Mouse (Mus musculus): ENCODE data around the gene Gm21969. TPM values are rescaled to one million over a fixed set of nuclear protein-coding genes. Genes with fewer than 3 reads are reported as not detected.

Gene Gm21969
- total and polyA plus RNA-seq, 3 experiments, result 0.02 TPM; not detected in 2

DNA sequence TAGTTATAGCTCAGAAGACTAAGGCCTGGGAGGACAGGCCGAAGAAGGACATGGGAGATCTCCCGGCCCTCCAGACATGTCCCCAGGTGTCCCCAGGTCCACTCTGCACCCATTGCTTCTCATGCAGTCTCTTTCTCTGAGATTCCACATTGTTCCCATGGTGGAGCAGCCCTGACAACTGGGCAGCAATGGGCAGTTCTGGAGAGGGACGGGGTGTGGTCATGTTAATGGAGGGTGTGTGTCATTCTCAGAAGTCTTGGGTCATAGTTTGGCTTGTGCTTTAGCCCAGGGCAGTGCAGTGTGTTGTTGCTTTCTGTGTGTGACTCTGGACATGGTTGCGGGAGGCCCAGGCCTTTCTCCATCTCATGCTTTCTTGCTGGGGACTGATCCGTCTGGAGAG lies 3.7 kb downstream of the Gm21969 start:
- Histone ChIP-seq H3K27me3 (ENCODE audit: insufficient read depth, low read length) (peaks cover 37% of the 10 kb centered on the region), H3K4me3 (ENCODE audit: low read depth, low read length) (no peak overlapping the region), H3K36me3 (replicated peaks) (no peaks in the 10 kb centered on the region), H3K9me3 (replicated peaks) (no peaks in the 10 kb centered on the region), H3K4me1 (ENCODE audit: insufficient read depth, low read depth, low read length) (peaks cover 19% of the 10 kb centered on the region)
- ATAC-seq (ENCODE audit: extremely low read depth, insufficient number of reproducible peaks, low FRiP score, poor library complexity, severe bottlenecking) (no peak), DNase-seq (ENCODE audit: low spot score) (no peak)
- TF ChIP-seq POLR2AphosphoS5 (IDR thresholded peaks at IDR 0.05; ENCODE audit: insufficient replicate concordance, low read depth, low read length), result no peak
- no peak for TF ChIP-seq CTCF (IDR thresholded peaks at IDR 0.05; ENCODE audit: low read depth, low read length)
- no peak for TF ChIP-seq GATA1 (IDR thresholded peaks at IDR 0.05; ENCODE audit: borderline replicate concordance, low read length)
- no peak for TF ChIP-seq TAL1 (conservative IDR thresholded peaks at IDR 0.05; ENCODE audit: low read depth, low read length)
- TF ChIP-seq GATA2 (IDR thresholded peaks at IDR 0.05; ENCODE audit: borderline replicate concordance, low read depth, low read length), result no peak

DNA sequence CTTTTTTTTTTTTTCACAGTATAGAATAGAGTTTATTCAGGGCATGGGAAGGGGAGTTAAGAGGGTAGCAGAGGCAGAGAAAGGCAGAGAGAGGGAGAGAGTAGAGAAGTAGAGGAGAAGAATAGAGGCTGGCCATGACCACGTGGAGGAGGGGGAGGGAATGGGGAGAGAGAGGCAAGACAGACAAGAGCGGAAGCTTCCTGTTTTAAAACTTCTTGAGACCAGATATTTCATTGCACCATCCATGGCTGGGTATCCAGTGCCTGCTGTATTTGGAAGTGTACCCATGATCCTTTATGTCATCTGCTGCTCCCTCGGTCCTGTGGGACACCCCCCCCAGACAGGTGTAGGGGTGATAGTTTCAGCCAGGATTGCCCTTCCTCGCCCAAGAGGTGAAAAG lies 6.0 kb downstream of the Gm21969 start:
- H3K4me1 ChIP-seq (ENCODE audit: insufficient read depth, low read depth, low read length), result peaks cover 16% of the 10 kb centered on the region
- peaks cover 9% of the 10 kb centered on the region for H3K9me3 ChIP-seq (replicated peaks)
- no peak for DNase-seq (ENCODE audit: low spot score)
- no peak for TF ChIP-seq GATA2 (IDR thresholded peaks at IDR 0.05; ENCODE audit: borderline replicate concordance, low read depth, low read length)
- TF ChIP-seq POLR2AphosphoS5 (IDR thresholded peaks at IDR 0.05; ENCODE audit: insufficient replicate concordance, low read depth, low read length), result no peak
- TF ChIP-seq GATA1 (IDR thresholded peaks at IDR 0.05; ENCODE audit: borderline replicate concordance, low read length), result no peak
- no peak for TF ChIP-seq TAL1 (conservative IDR thresholded peaks at IDR 0.05; ENCODE audit: low read depth, low read length)
- TF ChIP-seq CTCF (IDR thresholded peaks at IDR 0.05; ENCODE audit: low read depth, low read length), result no peak
- H3K4me3 ChIP-seq (ENCODE audit: low read depth, low read length), result no peak overlapping the region
- H3K36me3 ChIP-seq (replicated peaks), result peaks cover 3% of the 10 kb centered on the region
- peaks cover 32% of the 10 kb centered on the region for H3K27me3 ChIP-seq (ENCODE audit: insufficient read depth, low read length)
- ATAC-seq (ENCODE audit: extremely low read depth, insufficient number of reproducible peaks, low FRiP score, poor library complexity, severe bottlenecking), result no peak

DNA sequence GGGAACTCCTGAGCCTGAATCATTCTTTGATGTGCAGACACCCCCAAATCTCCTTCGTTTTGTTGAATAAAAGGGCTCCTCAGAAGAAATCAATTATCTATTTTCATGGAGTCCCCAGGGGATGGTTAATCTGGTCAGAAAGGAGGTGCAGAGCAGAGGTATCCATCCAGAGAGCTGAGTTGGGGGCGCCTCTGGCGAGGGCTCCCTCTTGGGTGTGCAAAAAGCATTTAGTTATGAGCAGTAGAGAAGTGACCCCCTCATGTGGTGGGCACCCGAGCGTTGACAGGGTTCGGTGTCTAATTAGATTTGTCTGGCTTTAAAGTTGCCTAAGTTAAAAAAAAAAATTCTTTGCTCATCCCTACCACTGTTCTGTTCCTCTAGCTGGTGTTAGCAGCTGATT lies 8.0 kb downstream of the Gm21969 start:
- Histone ChIP-seq H3K4me1 (ENCODE audit: insufficient read depth, low read depth, low read length) (peaks cover 27% of the 10 kb centered on the region), H3K27me3 (ENCODE audit: insufficient read depth, low read length) (peaks cover 18% of the 10 kb centered on the region; the same call in 1 of the 2 replicates), H3K36me3 (replicated peaks) (peaks cover 9% of the 10 kb centered on the region), H3K9me3 (replicated peaks) (peaks cover 19% of the 10 kb centered on the region), H3K4me3 (ENCODE audit: low read depth, low read length) (no peak overlapping the region)
- no peak for DNase-seq (ENCODE audit: low spot score)
- TF ChIP-seq GATA1 (IDR thresholded peaks at IDR 0.05; ENCODE audit: borderline replicate concordance, low read length) (no peak), POLR2AphosphoS5 (IDR thresholded peaks at IDR 0.05; ENCODE audit: insufficient replicate concordance, low read depth, low read length) (no peak), GATA2 (IDR thresholded peaks at IDR 0.05; ENCODE audit: borderline replicate concordance, low read depth, low read length) (no peak), TAL1 (conservative IDR thresholded peaks at IDR 0.05; ENCODE audit: low read depth, low read length) (no peak), CTCF (IDR thresholded peaks at IDR 0.05; ENCODE audit: low read depth, low read length) (no peak)
- no peak for ATAC-seq (ENCODE audit: extremely low read depth, insufficient number of reproducible peaks, low FRiP score, poor library complexity, severe bottlenecking)

DNA sequence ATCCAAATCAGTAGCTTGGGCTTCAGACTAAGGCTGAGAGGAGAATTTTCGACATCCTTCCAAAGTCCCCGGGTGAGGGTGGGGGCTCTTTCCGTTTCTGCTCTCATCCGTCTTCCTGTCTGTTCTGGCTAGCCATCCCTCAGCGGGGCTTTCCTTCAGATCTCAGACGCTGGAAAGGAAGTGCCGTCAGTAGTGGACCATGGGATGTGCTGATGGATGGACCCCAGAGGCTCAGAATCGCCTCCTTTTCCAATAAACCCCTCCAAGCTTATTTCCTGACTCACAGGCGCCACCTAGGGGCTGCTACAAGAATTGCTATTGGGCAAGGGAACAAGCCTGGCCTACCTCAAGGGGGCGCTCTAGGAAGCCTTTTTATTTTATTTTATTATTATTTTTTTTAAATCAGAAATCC lies 8.6 kb downstream of the Gm21969 start:
- H3K36me3 ChIP-seq (replicated peaks), result peaks cover 9% of the 10 kb centered on the region
- ATAC-seq (ENCODE audit: extremely low read depth, insufficient number of reproducible peaks, low FRiP score, poor library complexity, severe bottlenecking), result no peak
- H3K4me1 ChIP-seq (ENCODE audit: insufficient read depth, low read depth, low read length), result peaks cover 33% of the 10 kb centered on the region

GRCm38 (mm10) chr4:139614524-139615260 lies 11.7 kb downstream of the Gm21969 start:
- H3K9me3 ChIP-seq (replicated peaks), result peaks cover 19% of the 10 kb centered on the region
- ATAC-seq (ENCODE audit: extremely low read depth, insufficient number of reproducible peaks, low FRiP score, poor library complexity, severe bottlenecking), result no peak
- peaks cover 38% of the 10 kb centered on the region for H3K4me1 ChIP-seq (ENCODE audit: insufficient read depth, low read depth, low read length)
- H3K4me3 ChIP-seq (ENCODE audit: low read depth, low read length), result no peak overlapping the region; the same call in 1 of the 2 replicates
- H3K36me3 ChIP-seq (replicated peaks), result peaks cover 9% of the 10 kb centered on the region
- no peak for DNase-seq (ENCODE audit: low spot score)
- TF ChIP-seq CTCF (IDR thresholded peaks at IDR 0.05; ENCODE audit: low read depth, low read length) (no peak), POLR2AphosphoS5 (IDR thresholded peaks at IDR 0.05; ENCODE audit: insufficient replicate concordance, low read depth, low read length) (no peak), GATA1 (IDR thresholded peaks at IDR 0.05; ENCODE audit: borderline replicate concordance, low read length) (no peak), GATA2 (IDR thresholded peaks at IDR 0.05; ENCODE audit: borderline replicate concordance, low read depth, low read length) (no peak), TAL1 (conservative IDR thresholded peaks at IDR 0.05; ENCODE audit: low read depth, low read length) (no peak)
- 0 out of 2 replicates have a peak, but pooled peaks cover 3% of the 10 kb centered on the region for H3K27me3 ChIP-seq (ENCODE audit: insufficient read depth, low read length)

More for the DNA sequence above, 8.6 kb downstream of the Gm21969 start:
- H3K4me3 ChIP-seq (ENCODE audit: low read depth, low read length), result no peak overlapping the region
- H3K9me3 ChIP-seq (replicated peaks), result peaks cover 19% of the 10 kb centered on the region
- DNase-seq (ENCODE audit: low spot score), result peak; percentile 53
- TF ChIP-seq GATA2 (IDR thresholded peaks at IDR 0.05; ENCODE audit: borderline replicate concordance, low read depth, low read length) (no peak), CTCF (IDR thresholded peaks at IDR 0.05; ENCODE audit: low read depth, low read length) (peak; percentile 88)
- peaks cover 13% of the 10 kb centered on the region; the same call in 1 of the 2 replicates for H3K27me3 ChIP-seq (ENCODE audit: insufficient read depth, low read length)

DNA sequence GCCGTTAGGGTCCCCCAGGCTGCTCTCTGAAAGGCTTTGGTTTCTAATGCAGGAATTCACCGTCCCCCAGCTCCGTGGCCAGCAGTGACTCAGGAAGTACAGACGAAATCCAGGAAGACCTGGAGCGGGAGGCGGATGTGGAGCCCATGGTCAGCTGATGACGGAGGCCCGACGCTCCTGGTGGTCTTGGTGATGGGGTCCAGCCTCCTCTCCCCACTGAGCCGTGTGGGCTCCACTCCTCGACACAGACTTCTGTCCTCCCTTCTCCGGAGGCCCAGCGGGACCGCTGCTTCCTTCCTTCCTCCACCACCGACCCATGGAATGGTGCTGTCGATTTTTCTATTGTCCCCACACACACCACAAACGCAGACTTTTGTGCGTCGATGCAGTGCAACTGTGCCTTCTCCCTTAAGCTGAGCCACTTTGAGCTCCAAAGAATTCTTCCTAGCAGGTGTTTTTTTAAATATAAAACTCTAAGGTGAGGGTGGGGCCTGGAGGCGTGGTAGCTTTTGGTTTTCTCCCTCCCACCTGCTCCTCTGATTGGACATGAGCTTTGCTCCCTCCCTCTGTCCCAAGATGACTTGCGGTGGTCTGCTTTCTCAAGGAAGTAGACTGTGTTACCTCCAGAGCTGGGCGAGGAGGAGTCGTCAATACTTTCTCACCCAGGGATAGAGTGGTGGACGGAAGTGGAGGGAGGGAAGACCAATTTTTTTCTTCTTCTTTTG lies 13.5 kb downstream of the Gm21969 start:
- TF ChIP-seq GATA1 (IDR thresholded peaks at IDR 0.05; ENCODE audit: borderline replicate concordance, low read length), result no peak
- TF ChIP-seq POLR2AphosphoS5 (IDR thresholded peaks at IDR 0.05; ENCODE audit: insufficient replicate concordance, low read depth, low read length), result no peak
- TF ChIP-seq CTCF (IDR thresholded peaks at IDR 0.05; ENCODE audit: low read depth, low read length), result no peak
- TF ChIP-seq GATA2 (IDR thresholded peaks at IDR 0.05; ENCODE audit: borderline replicate concordance, low read depth, low read length), result no peak
- no peak for TF ChIP-seq TAL1 (conservative IDR thresholded peaks at IDR 0.05; ENCODE audit: low read depth, low read length)
- ATAC-seq (ENCODE audit: extremely low read depth, insufficient number of reproducible peaks, low FRiP score, poor library complexity, severe bottlenecking) (peak; percentile 98), DNase-seq (ENCODE audit: low spot score) (peak; percentile 98)
- Histone ChIP-seq H3K27me3 (ENCODE audit: insufficient read depth, low read length) (no peaks in the 10 kb centered on the region), H3K4me1 (ENCODE audit: insufficient read depth, low read depth, low read length) (peaks cover 37% of the 10 kb centered on the region), H3K36me3 (replicated peaks) (peaks cover 9% of the 10 kb centered on the region), H3K9me3 (replicated peaks) (peaks cover 19% of the 10 kb centered on the region), H3K4me3 (ENCODE audit: low read depth, low read length) (peak overlapping the region; percentile 75)

All from G1E (cell line).